Mouse (Mus musculus) thymus, adult 2 months (tissue): ENCODE measurements around the gene Avp. TPM values are rescaled to one million over a fixed set of nuclear protein-coding genes. Genes with fewer than 3 reads are reported as not detected.

Experiments used
- DNase-seq: peaks from one replicate; pipeline ENCODE4 v3.0.0; 2021
- H3K27ac ChIP-seq: fragments of 200-500 bp; 2 replicates; pipeline ENCODE4 v1.5.1; 2012; ENCODE audit warnings: low read length, control low read depth; ENCODE audit not compliant: control insufficient read depth, insufficient read depth
- H3K27me3 ChIP-seq: fragments of 200-500 bp; 2 replicates; pipeline ENCODE4 v1.6.1; 2012; ENCODE audit warnings: mild to moderate bottlenecking, low read length, moderate library complexity, mixed read lengths; ENCODE audit not compliant: control insufficient read depth, insufficient read depth
- H3K36me3 ChIP-seq: fragments of 200-500 bp; 2 replicates; pipeline ENCODE4 v1.6.1; 2012; ENCODE audit warnings: mild to moderate bottlenecking, low read length, moderate library complexity; ENCODE audit not compliant: control insufficient read depth, insufficient read depth
- H3K4me1 ChIP-seq: fragments of 200-500 bp; replicated peaks from 2 replicates; pipeline ENCODE4 v1.6.1; 2012; ENCODE audit warnings: low read length; ENCODE audit not compliant: control insufficient read depth, insufficient read depth
- H3K4me3 ChIP-seq: fragments of 200-500 bp; 2 replicates; pipeline ENCODE4 v1.5.1; 2012; ENCODE audit warnings: mild to moderate bottlenecking, low read length, control low read depth, moderate library complexity; ENCODE audit not compliant: control insufficient read depth, insufficient read depth
- CTCF ChIP-seq: fragments of 200-500 bp; IDR thresholded peaks from 2 replicates; pipeline ENCODE4 v1.5.1; 2012; ENCODE audit warnings: mild to moderate bottlenecking, control low read depth, low read length, moderate library complexity, borderline replicate concordance; ENCODE audit not compliant: control insufficient read depth, poor library complexity, insufficient read depth; ENCODE audit errors: extremely low read depth
- POLR2A ChIP-seq: fragments of 200-500 bp; IDR thresholded peaks from 2 replicates; pipeline ENCODE4 v1.6.1; 2012; ENCODE audit warnings: mild to moderate bottlenecking, low read length, control low read depth, moderate library complexity; ENCODE audit not compliant: control insufficient read depth, poor library complexity, insufficient read depth; ENCODE audit errors: extremely low read depth
- WGBS: fragments of 180-500 bp; shearing (Covaris S2); methylation state at CpG from one replicate; pipeline ENCODE4 v1.1.7; 2018; 5-methylcytosine and 5-hydroxymethylcytosine counted together
- polyA plus RNA-seq: library from polyadenylated mRNA; depleted of rRNA; stranded (reverse); fragments of >200 nt; gene quantifications from 2 replicates; pipeline ENCODE4 v1.2.3, GENCODE M21; 2012; rRNA removed

Gene Avp
- 1.9 and 2.9 TPM in 2 replicates for polyA plus RNA-seq

- Histone ChIP-seq H3K4me1 (no peaks in the 10 kb centered on the region; the same call in 1 of the 2 replicates), H3K36me3 (no peaks in the 10 kb centered on the region), H3K27ac (no peak within 1 kb of the TSS), H3K27me3 (peaks cover 11% of the 10 kb centered on the region; the same call in 1 of the 2 replicates), H3K4me3 (no peak within 1 kb of the TSS)
- 69% methylated on average over 10 of the region's 10 CpGs for whole genome bisulfite sequencing
- no peak for DNase-seq
- TF ChIP-seq CTCF = no peak
- TF ChIP-seq POLR2A = no peak
Observed at GRCm38 (mm10) chr2:130582552-130582951, at the start of gene Avp. TSS of gene Avp (minus strand) at chr2:130582554.

GRCm38 (mm10) chr2:130629839-130630203, 47.5 kb upstream of the Avp start, which contains the start of the genes Fastkd5 and Ubox5:
TSS of gene Fastkd5 (minus strand) at chr2:130630027.
TSS of gene Ubox5 (minus strand) at chr2:130630038.
- 1% methylated on average over 25 of the region's 25 CpGs for WGBS
- Histone ChIP-seq H3K36me3 (no peaks in the 10 kb centered on the region; the same call in 1 of the 2 replicates), H3K27ac (no peak within 1 kb of the TSS), H3K4me3 (peak within 1 kb of the TSS; percentile 98), H3K27me3 (no peaks in the 10 kb centered on the region), H3K4me1 (peaks cover 14% of the 10 kb centered on the region)
- TF ChIP-seq CTCF (no peak), POLR2A (peak; percentile 48; the same call in 1 of the 2 replicates)
- DNase-seq = peak; percentile 87

DNA sequence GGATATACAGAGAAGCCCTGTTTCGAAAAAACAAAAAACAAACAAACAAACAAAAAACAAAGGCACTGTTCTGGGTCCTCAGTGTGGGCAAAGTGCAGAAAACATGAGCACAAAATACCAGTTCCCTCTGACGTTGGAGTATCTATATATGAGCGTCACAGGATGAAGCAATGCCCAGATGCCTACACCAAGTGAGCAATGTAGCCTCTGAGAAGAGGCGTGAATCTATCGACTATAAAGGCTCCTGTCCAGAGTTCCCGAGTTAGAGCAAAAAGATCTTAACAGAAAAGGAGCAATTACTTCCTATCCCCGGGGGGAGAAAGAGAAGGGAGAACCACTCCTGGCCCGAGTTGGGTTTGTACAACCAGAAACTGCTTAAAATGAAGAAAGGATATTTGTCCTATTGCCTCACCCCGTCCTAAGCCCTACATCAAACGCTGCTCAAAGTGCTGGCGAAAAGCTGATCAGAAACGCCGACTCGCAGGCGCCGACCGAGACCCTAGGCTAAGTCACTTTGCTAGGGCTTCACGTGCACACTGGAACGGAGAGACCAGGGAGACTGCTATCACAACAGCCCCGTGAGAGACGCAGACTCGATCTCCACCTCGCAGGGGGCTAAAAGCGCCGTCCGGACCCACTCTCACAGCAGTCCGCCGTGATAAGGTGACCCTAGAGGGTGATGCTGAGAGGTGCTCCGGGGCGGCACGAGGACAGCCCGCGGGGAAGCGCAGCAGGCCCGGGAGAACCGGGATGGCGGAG, 46.9 kb upstream of the Avp start:
- DNase-seq = no peak
- WGBS = 3% methylated on average over 37 of the region's 37 CpGs
- Histone ChIP-seq H3K27me3 (no peaks in the 10 kb centered on the region), H3K36me3 (no peaks in the 10 kb centered on the region; the same call in 1 of the 2 replicates), H3K4me3 (peak overlapping the region; percentile 98), H3K27ac (no peak overlapping the region), H3K4me1 (peaks cover 9% of the 10 kb centered on the region)
- TF ChIP-seq POLR2A = no peak
- no peak for TF ChIP-seq CTCF

DNA sequence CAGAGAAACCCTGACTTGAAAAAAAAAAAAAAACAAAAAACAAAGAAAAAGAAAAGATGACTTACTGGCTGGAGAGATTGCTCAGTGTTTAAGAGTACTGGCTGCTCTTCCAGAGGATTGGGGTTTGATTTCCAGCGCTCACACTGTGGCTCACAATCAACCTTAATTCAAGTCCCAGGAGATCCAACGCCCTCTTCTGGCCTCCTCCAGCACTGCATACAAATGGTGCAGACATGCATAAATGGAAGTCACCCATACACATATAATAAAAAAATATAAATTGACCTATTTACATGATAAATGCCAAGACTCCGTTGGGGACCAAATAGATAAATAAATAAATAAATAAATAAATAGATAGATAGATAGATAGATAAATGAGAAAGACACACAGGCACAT, 46.1 kb upstream of the Avp start:
- 81% methylated on average over 3 of the region's 3 CpGs for WGBS
- TF ChIP-seq CTCF (no peak), POLR2A (no peak)

GRCm38 (mm10) chr2:130618972-130619371, 36.6 kb upstream of the Avp start:
- no peak for TF ChIP-seq POLR2A
- TF ChIP-seq CTCF = no peak
- Histone ChIP-seq H3K4me1 (no peaks in the 10 kb centered on the region), H3K27me3 (no peaks in the 10 kb centered on the region), H3K4me3 (no peak overlapping the region), H3K27ac (no peak overlapping the region), H3K36me3 (peaks cover 30% of the 10 kb centered on the region)
- WGBS = 97% methylated on average over 7 of the region's 7 CpGs
- no peak for DNase-seq

More for the DNA sequence above, 46.1 kb upstream of the Avp start:
- H3K27ac ChIP-seq = no peak overlapping the region
- H3K27me3 ChIP-seq = no peaks in the 10 kb centered on the region
- no peak overlapping the region for H3K4me3 ChIP-seq
- peaks cover 6% of the 10 kb centered on the region for H3K4me1 ChIP-seq
- H3K36me3 ChIP-seq = no peaks in the 10 kb centered on the region; the same call in 1 of the 2 replicates
- no peak for DNase-seq

GRCm38 (mm10) chr2:130613091-130613490, 30.7 kb upstream of the Avp start:
- Histone ChIP-seq H3K4me3 (no peak overlapping the region), H3K36me3 (peaks cover 27% of the 10 kb centered on the region), H3K4me1 (no peaks in the 10 kb centered on the region), H3K27me3 (no peaks in the 10 kb centered on the region), H3K27ac (no peak overlapping the region)
- DNase-seq = peak; percentile 26
- TF ChIP-seq CTCF = no peak
- TF ChIP-seq POLR2A = no peak
- WGBS = 90% methylated on average over 3 of the region's 3 CpGs
